Mouse (Mus musculus) thymus, adult 2 months (tissue): ENCODE measurements around the gene Slc39a3. TPM values are rescaled to one million over a fixed set of nuclear protein-coding genes. Genes with fewer than 3 reads are reported as not detected.
A peak's percentile ranks its signal among the peaks of the same experiment; 100 is the strongest.
"Not testable (repeated sequence)": the region's sequence is repeated elsewhere in the genome, so short reads cannot be mapped to it uniquely, and the experiment has no call there.

Experiments
- DNase-seq: peaks from one replicate; pipeline ENCODE4 v3.0.0; 2021
- H3K27ac ChIP-seq: fragments of 200-500 bp; 2 replicates; pipeline ENCODE4 v1.5.1; 2012; ENCODE audit warnings: low read length, control low read depth; ENCODE audit not compliant: control insufficient read depth, insufficient read depth
- H3K27me3 ChIP-seq: fragments of 200-500 bp; 2 replicates; pipeline ENCODE4 v1.6.1; 2012; ENCODE audit warnings: mild to moderate bottlenecking, low read length, moderate library complexity, mixed read lengths; ENCODE audit not compliant: control insufficient read depth, insufficient read depth
- H3K36me3 ChIP-seq: fragments of 200-500 bp; 2 replicates; pipeline ENCODE4 v1.6.1; 2012; ENCODE audit warnings: mild to moderate bottlenecking, low read length, moderate library complexity; ENCODE audit not compliant: control insufficient read depth, insufficient read depth
- H3K4me1 ChIP-seq: fragments of 200-500 bp; replicated peaks from 2 replicates; pipeline ENCODE4 v1.6.1; 2012; ENCODE audit warnings: low read length; ENCODE audit not compliant: control insufficient read depth, insufficient read depth
- H3K4me3 ChIP-seq: fragments of 200-500 bp; 2 replicates; pipeline ENCODE4 v1.5.1; 2012; ENCODE audit warnings: mild to moderate bottlenecking, low read length, control low read depth, moderate library complexity; ENCODE audit not compliant: control insufficient read depth, insufficient read depth
- CTCF ChIP-seq: fragments of 200-500 bp; IDR thresholded peaks from 2 replicates; pipeline ENCODE4 v1.5.1; 2012; ENCODE audit warnings: mild to moderate bottlenecking, control low read depth, low read length, moderate library complexity, borderline replicate concordance; ENCODE audit not compliant: control insufficient read depth, poor library complexity, insufficient read depth; ENCODE audit errors: extremely low read depth
- POLR2A ChIP-seq: fragments of 200-500 bp; IDR thresholded peaks from 2 replicates; pipeline ENCODE4 v1.6.1; 2012; ENCODE audit warnings: mild to moderate bottlenecking, low read length, control low read depth, moderate library complexity; ENCODE audit not compliant: control insufficient read depth, poor library complexity, insufficient read depth; ENCODE audit errors: extremely low read depth
- WGBS: fragments of 180-500 bp; shearing (Covaris S2); methylation state at CpG from one replicate; pipeline ENCODE4 v1.1.7; 2018; 5-methylcytosine and 5-hydroxymethylcytosine counted together
- polyA plus RNA-seq: library from polyadenylated mRNA; depleted of rRNA; stranded (reverse); fragments of >200 nt; gene quantifications from 2 replicates; pipeline ENCODE4 v1.2.3, GENCODE M21; 2012

Slc39a3 gene
- polyA plus RNA-seq, 1 experiment: 52.7 TPM

- Histone ChIP-seq H3K4me3 (peak within 1 kb of the TSS; percentile 77), H3K27ac (no peak within 1 kb of the TSS), H3K36me3 (no peaks in the 10 kb centered on the region), H3K4me1 (peaks cover 35% of the 10 kb centered on the region), H3K27me3 (no peaks in the 10 kb centered on the region)
- peak; percentile 97 for DNase-seq
- TF ChIP-seq CTCF (peak; percentile 27; the same call in 1 of the 2 replicates), POLR2A (peak; percentile 57; the same call in 1 of the 2 replicates)
- WGBS: under 1% methylated on average over 48 of the region's 48 CpGs
Measured at GRCm38 (mm10) chr10:81059603-81060543, 22.6 kb upstream of the Slc39a3 start, which contains the start of gene Sgta. TSS of gene Sgta (minus strand) at chr10:81060181.

- no peaks in the 10 kb centered on the region for H3K36me3 ChIP-seq
- H3K27me3 ChIP-seq: no peaks in the 10 kb centered on the region
- H3K4me3 ChIP-seq: no peak overlapping the region
- TF ChIP-seq POLR2A: no peak
- no peak for TF ChIP-seq CTCF
- H3K27ac ChIP-seq: no peak overlapping the region
- DNase-seq: no peak
- WGBS: 84% methylated on average over 6 of the region's 6 CpGs
- H3K4me1 ChIP-seq: peaks cover 35% of the 10 kb centered on the region
Measured at GRCm38 (mm10) chr10:81058896-81059295, 21.7 kb upstream of the Slc39a3 start.

- WGBS: 96% methylated on average over 23 of the region's 23 CpGs
Measured at GRCm38 (mm10) chr10:81057406-81058130, 20.3 kb upstream of the Slc39a3 start.

GRCm38 (mm10) chr10:81055802-81056340 is 18.6 kb upstream of the Slc39a3 start:
- H3K27ac ChIP-seq, H3K36me3 ChIP-seq, H3K27me3 ChIP-seq, H3K4me3 ChIP-seq, DNase-seq: not testable (repeated sequence)
- 80% methylated on average over 11 of the region's 11 CpGs for WGBS
- peaks cover 35% of the 10 kb centered on the region for H3K4me1 ChIP-seq

More at GRCm38 (mm10) chr10:81057406-81058130, 20.3 kb upstream of the Slc39a3 start:
- no peak for DNase-seq
- Histone ChIP-seq H3K36me3 (no peaks in the 10 kb centered on the region), H3K27ac (no peak overlapping the region), H3K4me1 (peaks cover 35% of the 10 kb centered on the region), H3K27me3 (no peaks in the 10 kb centered on the region), H3K4me3 (no peak overlapping the region)
- TF ChIP-seq CTCF: no peak
- TF ChIP-seq POLR2A: no peak

- Histone ChIP-seq H3K4me3 (no peak overlapping the region), H3K27me3 (no peaks in the 10 kb centered on the region), H3K4me1 (peaks cover 35% of the 10 kb centered on the region), H3K36me3 (peaks cover 13% of the 10 kb centered on the region), H3K27ac (no peak overlapping the region)
- 95% methylated on average over 6 of the region's 6 CpGs for WGBS
- no peak for DNase-seq
- TF ChIP-seq CTCF (no peak), POLR2A (no peak)
Measured at GRCm38 (mm10) chr10:81055169-81055568, 17.9 kb upstream of the Slc39a3 start.

GRCm38 (mm10) chr10:81052577-81052976 is 15.4 kb upstream of the Slc39a3 start:
- Histone ChIP-seq H3K36me3 (peaks cover 30% of the 10 kb centered on the region), H3K4me1 (peaks cover 21% of the 10 kb centered on the region), H3K27ac (no peak overlapping the region), H3K27me3 (no peaks in the 10 kb centered on the region), H3K4me3 (no peak overlapping the region)
- DNase-seq: no peak
- 93% methylated on average over 5 of the region's 5 CpGs for WGBS
- TF ChIP-seq CTCF (no peak), POLR2A (no peak)
